Mouse (Mus musculus): ENCODE results near the gene Pmm2. TPM values are rescaled to one million over a fixed set of nuclear protein-coding genes. Genes with fewer than 3 reads are reported as not detected.

The Pmm2 gene
- polyA plus RNA-seq, 1 experiment: 44.2 TPM

- H3K36me3 ChIP-seq (ENCODE audit: control insufficient read depth, insufficient read depth): no peaks in the 10 kb centered on the region
- H3K79me2 ChIP-seq (ENCODE audit: control insufficient read depth, insufficient read depth): no peaks in the 10 kb centered on the region
- peaks cover 7% of the 10 kb centered on the region for H3K27me3 ChIP-seq (ENCODE audit: control insufficient read depth, insufficient read depth, insufficient read length)
- no peak for TF ChIP-seq USF1 (IDR thresholded peaks at IDR 0.05; ENCODE audit: low read depth)
- no peak for TF ChIP-seq CTCF (IDR thresholded peaks at IDR 0.05; ENCODE audit: control insufficient read depth, insufficient read depth, insufficient read length)
- no peak for TF ChIP-seq MYOD1 (IDR thresholded peaks at IDR 0.05; ENCODE audit: control insufficient read depth, insufficient read length, low read depth)
- no peaks in the 10 kb centered on the region for H3K79me3 ChIP-seq (ENCODE audit: low read depth)
- no peak overlapping the region for H3K4me3 ChIP-seq (ENCODE audit: insufficient read depth, poor library complexity, severe bottlenecking)
- H3ac ChIP-seq (ENCODE audit: control insufficient read depth, insufficient read length, low read depth): no peak overlapping the region
Measured at GRCm38 (mm10) chr16:8610397-8610796, 27.1 kb upstream of the Pmm2 start.

GRCm38 (mm10) chr16:8612214-8613005 lies 25.1 kb upstream of the Pmm2 start:
- Histone ChIP-seq H3K79me2 (ENCODE audit: control insufficient read depth, insufficient read depth) (no peaks in the 10 kb centered on the region), H3K79me3 (ENCODE audit: low read depth) (no peaks in the 10 kb centered on the region), H3K36me3 (ENCODE audit: control insufficient read depth, insufficient read depth) (no peaks in the 10 kb centered on the region), H3K27me3 (ENCODE audit: control insufficient read depth, insufficient read depth, insufficient read length) (peaks cover 7% of the 10 kb centered on the region), H3ac (ENCODE audit: control insufficient read depth, insufficient read length, low read depth) (no peak overlapping the region), H3K4me3 (ENCODE audit: insufficient read depth, poor library complexity, severe bottlenecking) (no peak overlapping the region)
- TF ChIP-seq CTCF (IDR thresholded peaks at IDR 0.05; ENCODE audit: control insufficient read depth, insufficient read depth, insufficient read length): no peak
- no peak for TF ChIP-seq MYOD1 (IDR thresholded peaks at IDR 0.05; ENCODE audit: control insufficient read depth, insufficient read length, low read depth)
- no peak for TF ChIP-seq FOSL1 (IDR thresholded peaks at IDR 0.05; ENCODE audit: insufficient read depth, low read length, poor library complexity, severe bottlenecking)
- TF ChIP-seq MYOG (IDR thresholded peaks at IDR 0.05; ENCODE audit: control insufficient read depth, extremely low read depth, insufficient read length): no peak
- no peak for TF ChIP-seq USF1 (IDR thresholded peaks at IDR 0.05; ENCODE audit: low read depth)
- TF ChIP-seq MAX (IDR thresholded peaks at IDR 0.05): no peak
- TF ChIP-seq CEBPB (IDR thresholded peaks at IDR 0.05; ENCODE audit: low read depth): no peak

GRCm38 (mm10) chr16:8613039-8613438 lies 24.4 kb upstream of the Pmm2 start:
- TF ChIP-seq CEBPB (IDR thresholded peaks at IDR 0.05; ENCODE audit: low read depth) (no peak), MYOG (IDR thresholded peaks at IDR 0.05; ENCODE audit: control insufficient read depth, extremely low read depth, insufficient read length) (no peak), MAX (IDR thresholded peaks at IDR 0.05) (no peak), CTCF (IDR thresholded peaks at IDR 0.05; ENCODE audit: control insufficient read depth, insufficient read depth, insufficient read length) (no peak), FOSL1 (IDR thresholded peaks at IDR 0.05; ENCODE audit: insufficient read depth, low read length, poor library complexity, severe bottlenecking) (no peak), USF1 (IDR thresholded peaks at IDR 0.05; ENCODE audit: low read depth) (no peak), MYOD1 (IDR thresholded peaks at IDR 0.05; ENCODE audit: control insufficient read depth, insufficient read length, low read depth) (no peak)
- Histone ChIP-seq H3K36me3 (ENCODE audit: control insufficient read depth, insufficient read depth) (no peaks in the 10 kb centered on the region), H3ac (ENCODE audit: control insufficient read depth, insufficient read length, low read depth) (no peak overlapping the region), H3K79me3 (ENCODE audit: low read depth) (no peaks in the 10 kb centered on the region), H3K79me2 (ENCODE audit: control insufficient read depth, insufficient read depth) (no peaks in the 10 kb centered on the region), H3K27me3 (ENCODE audit: control insufficient read depth, insufficient read depth, insufficient read length) (peaks cover 7% of the 10 kb centered on the region), H3K4me3 (ENCODE audit: insufficient read depth, poor library complexity, severe bottlenecking) (no peak overlapping the region)

GRCm38 (mm10) chr16:8613447-8613846 lies 24.0 kb upstream of the Pmm2 start:
- H3K36me3 ChIP-seq (ENCODE audit: control insufficient read depth, insufficient read depth): no peaks in the 10 kb centered on the region

DNA sequence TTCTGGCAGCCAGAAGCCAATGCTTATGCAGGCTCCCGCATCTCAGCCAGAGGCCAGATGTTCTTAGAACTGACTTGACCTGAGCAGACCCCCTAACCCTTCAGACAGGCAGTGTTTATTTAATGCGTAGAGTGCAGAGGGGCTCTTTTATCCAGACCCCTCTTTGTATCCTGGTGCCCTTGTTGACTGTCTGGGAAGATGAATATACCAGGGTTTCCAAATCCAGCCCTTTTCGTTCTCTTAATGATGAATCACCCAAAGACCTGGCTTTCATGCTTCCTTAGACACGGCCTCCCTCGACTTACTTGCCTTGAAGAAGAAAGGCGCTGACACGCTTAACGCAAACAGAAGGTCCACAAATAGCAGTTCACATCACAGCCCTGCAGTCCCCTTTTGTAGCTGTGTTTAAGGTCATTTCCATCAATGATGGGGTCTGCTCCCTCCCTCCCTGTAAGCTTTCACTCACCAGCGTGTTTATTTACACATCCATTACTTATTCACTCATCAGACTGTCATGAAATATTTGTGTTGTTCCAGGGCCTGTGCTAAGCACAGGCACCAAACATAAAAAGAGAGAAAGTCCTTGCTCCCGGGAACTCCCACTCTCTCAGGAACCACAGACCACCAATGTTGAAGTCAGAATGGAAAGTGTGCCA lies 17.7 kb upstream of the Pmm2 start:
- no peak overlapping the region for H3K4me3 ChIP-seq (ENCODE audit: insufficient read depth, poor library complexity, severe bottlenecking)
- no peak for TF ChIP-seq MAX (IDR thresholded peaks at IDR 0.05)
- no peak for TF ChIP-seq CTCF (IDR thresholded peaks at IDR 0.05; ENCODE audit: control insufficient read depth, insufficient read depth, insufficient read length)
- no peak for TF ChIP-seq CEBPB (IDR thresholded peaks at IDR 0.05; ENCODE audit: low read depth)
- no peak for TF ChIP-seq FOSL1 (IDR thresholded peaks at IDR 0.05; ENCODE audit: insufficient read depth, low read length, poor library complexity, severe bottlenecking)
- no peak for TF ChIP-seq MYOG (IDR thresholded peaks at IDR 0.05; ENCODE audit: control insufficient read depth, extremely low read depth, insufficient read length)
- TF ChIP-seq MYOD1 (IDR thresholded peaks at IDR 0.05; ENCODE audit: control insufficient read depth, insufficient read length, low read depth): no peak
- no peak for TF ChIP-seq USF1 (IDR thresholded peaks at IDR 0.05; ENCODE audit: low read depth)
- no peaks in the 10 kb centered on the region for H3K36me3 ChIP-seq (ENCODE audit: control insufficient read depth, insufficient read depth)

More at GRCm38 (mm10) chr16:8613447-8613846, 24.0 kb upstream of the Pmm2 start:
- peaks cover 7% of the 10 kb centered on the region for H3K27me3 ChIP-seq (ENCODE audit: control insufficient read depth, insufficient read depth, insufficient read length)
- no peak overlapping the region for H3K4me3 ChIP-seq (ENCODE audit: insufficient read depth, poor library complexity, severe bottlenecking)
- H3ac ChIP-seq (ENCODE audit: control insufficient read depth, insufficient read length, low read depth): no peak overlapping the region
- TF ChIP-seq FOSL1 (IDR thresholded peaks at IDR 0.05; ENCODE audit: insufficient read depth, low read length, poor library complexity, severe bottlenecking): no peak
- no peak for TF ChIP-seq MYOD1 (IDR thresholded peaks at IDR 0.05; ENCODE audit: control insufficient read depth, insufficient read length, low read depth)
- no peak for TF ChIP-seq USF1 (IDR thresholded peaks at IDR 0.05; ENCODE audit: low read depth)
- no peak for TF ChIP-seq CEBPB (IDR thresholded peaks at IDR 0.05; ENCODE audit: low read depth)
- no peak for TF ChIP-seq CTCF (IDR thresholded peaks at IDR 0.05; ENCODE audit: control insufficient read depth, insufficient read depth, insufficient read length)
- TF ChIP-seq MAX (IDR thresholded peaks at IDR 0.05): no peak
- no peak for TF ChIP-seq MYOG (IDR thresholded peaks at IDR 0.05; ENCODE audit: control insufficient read depth, extremely low read depth, insufficient read length)
- H3K79me2 ChIP-seq (ENCODE audit: control insufficient read depth, insufficient read depth): no peaks in the 10 kb centered on the region
- no peaks in the 10 kb centered on the region for H3K79me3 ChIP-seq (ENCODE audit: low read depth)

More for the DNA sequence above, 17.7 kb upstream of the Pmm2 start:
- Histone ChIP-seq H3ac (ENCODE audit: control insufficient read depth, insufficient read length, low read depth) (no peak overlapping the region), H3K79me3 (ENCODE audit: low read depth) (no peaks in the 10 kb centered on the region), H3K79me2 (ENCODE audit: control insufficient read depth, insufficient read depth) (no peaks in the 10 kb centered on the region), H3K27me3 (ENCODE audit: control insufficient read depth, insufficient read depth, insufficient read length) (no peaks in the 10 kb centered on the region)

Measured in C2C12 (cell line).